Mouse (Mus musculus): ENCODE data around the gene Gpr143. TPM values are rescaled to one million over a fixed set of nuclear protein-coding genes. Genes with fewer than 3 reads are reported as not detected.

The Gpr143 gene
- polyA plus RNA-seq (2012; rRNA removed) = 0.29 and 0.45 TPM in 2 replicates
- polyA plus RNA-seq (2014; fragmentation: Nextera tagmentation; extraction: Ambion mirVana) = 0.39 and 0.53 TPM in 2 replicates

DNA sequence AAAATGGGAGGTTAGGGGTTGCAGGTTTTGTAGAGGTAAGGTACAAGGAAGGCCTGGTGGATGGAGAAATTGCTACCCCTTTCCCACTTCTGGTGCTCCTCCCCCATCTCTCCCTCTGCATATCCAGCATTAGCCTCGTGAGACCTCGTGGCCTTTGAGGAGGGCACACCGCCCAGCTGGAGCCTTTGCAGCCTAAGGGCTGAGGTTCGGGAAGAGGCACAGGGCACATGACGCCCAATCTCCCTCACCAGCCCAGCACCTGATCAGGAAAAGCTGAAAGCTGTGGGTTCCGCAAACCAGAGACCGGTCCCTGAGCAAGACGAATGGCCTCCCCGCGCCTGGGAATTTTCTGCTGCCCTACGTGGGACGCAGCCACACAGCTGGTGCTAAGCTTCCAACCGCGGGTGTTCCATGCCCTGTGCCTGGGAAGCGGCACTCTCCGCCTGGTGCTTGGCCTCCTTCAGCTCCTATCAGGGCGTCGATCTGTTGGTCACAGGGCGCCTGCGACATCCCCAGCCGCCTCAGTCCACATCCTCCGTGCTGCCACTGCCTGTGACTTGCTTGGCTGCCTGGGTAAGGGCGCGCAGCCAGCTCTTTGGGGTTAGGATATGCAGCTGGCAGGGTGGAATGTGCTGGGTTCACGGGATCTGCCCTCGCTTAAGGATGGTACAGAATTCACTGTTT, at the start of gene Gpr143:
Gene Gpr143 (plus strand): TSS at position 202 of the 684 bp plus-strand sequence.
- ATAC-seq (ENCODE audit: low FRiP score, low read depth) = no peak
- TF ChIP-seq POLR2A (IDR thresholded peaks at IDR 0.05; ENCODE audit: borderline replicate concordance, extremely low read depth, insufficient read depth, insufficient read length) = no peak
- Histone ChIP-seq H3K9me3 (ENCODE audit: control insufficient read depth, low read length) (no peaks in the 10 kb centered on the region), H3K9ac (ENCODE audit: low read depth, low read length, severe bottlenecking) (0 out of 2 replicates have a peak within 1 kb of the TSS, but pooled peaks have one; percentile 36), H3K36me3 (ENCODE audit: control insufficient read depth, insufficient read depth, low read length) (no peaks in the 10 kb centered on the region), H3K27ac (replicated peaks; ENCODE audit: low read depth, low read length) (no peak within 1 kb of the TSS), H3K4me3 (replicated peaks; ENCODE audit: low read length) (peak within 1 kb of the TSS; percentile 18), H3K4me1 (ENCODE audit: control insufficient read depth, insufficient read depth, low read length) (no peaks in the 10 kb centered on the region), H3K27me3 (ENCODE audit: control insufficient read depth, insufficient read depth, low read length) (0 out of 2 replicates have a peak, but pooled peaks cover 8% of the 10 kb centered on the region), H3K4me2 (replicated peaks; ENCODE audit: low read depth, low read length, severe bottlenecking) (peak within 1 kb of the TSS; percentile 39)
- no peak for DNase-seq (ENCODE audit: low spot score)
- 13% methylated on average over 19 of the region's 26 CpGs for WGBS

DNA sequence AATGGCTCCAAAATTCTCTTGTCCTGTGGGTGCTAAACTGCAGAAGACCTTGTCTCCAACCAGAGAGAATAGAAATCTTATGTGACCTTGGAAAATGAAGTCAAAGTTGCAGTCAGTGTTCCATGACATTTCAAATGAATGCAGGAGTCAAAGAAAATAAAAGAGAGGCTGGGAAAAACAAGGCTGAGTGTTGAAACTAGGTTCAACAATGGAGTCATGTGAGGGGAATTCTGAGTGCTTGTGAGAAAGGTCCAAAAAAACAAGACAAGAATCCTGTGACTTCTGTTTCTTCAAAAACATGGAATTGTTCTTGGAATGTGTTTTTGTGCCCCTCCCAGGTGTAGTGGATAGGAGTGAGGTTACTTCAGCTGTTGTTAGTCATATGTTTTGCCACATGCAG, 46.4 kb upstream of the Gpr143 start:
- no peak overlapping the region for H3K4me3 ChIP-seq (replicated peaks; ENCODE audit: low read length)
- TF ChIP-seq POLR2A (IDR thresholded peaks at IDR 0.05; ENCODE audit: borderline replicate concordance, extremely low read depth, insufficient read depth, insufficient read length) = no peak
- H3K4me1 ChIP-seq (ENCODE audit: control insufficient read depth, insufficient read depth, low read length) = no peaks in the 10 kb centered on the region
- no peak overlapping the region for H3K4me2 ChIP-seq (replicated peaks; ENCODE audit: low read depth, low read length, severe bottlenecking)
- H3K36me3 ChIP-seq (ENCODE audit: control insufficient read depth, insufficient read depth, low read length) = no peaks in the 10 kb centered on the region
- DNase-seq (ENCODE audit: low spot score) (no peak), ATAC-seq (ENCODE audit: low FRiP score, low read depth) (no peak)
- no peaks in the 10 kb centered on the region for H3K9me3 ChIP-seq (ENCODE audit: control insufficient read depth, low read length)
- peaks cover 5% of the 10 kb centered on the region; the same call in 1 of the 2 replicates for H3K27me3 ChIP-seq (ENCODE audit: control insufficient read depth, insufficient read depth, low read length)
- no peak overlapping the region for H3K27ac ChIP-seq (replicated peaks; ENCODE audit: low read depth, low read length)
- H3K9ac ChIP-seq (ENCODE audit: low read depth, low read length, severe bottlenecking) = no peak overlapping the region

DNA sequence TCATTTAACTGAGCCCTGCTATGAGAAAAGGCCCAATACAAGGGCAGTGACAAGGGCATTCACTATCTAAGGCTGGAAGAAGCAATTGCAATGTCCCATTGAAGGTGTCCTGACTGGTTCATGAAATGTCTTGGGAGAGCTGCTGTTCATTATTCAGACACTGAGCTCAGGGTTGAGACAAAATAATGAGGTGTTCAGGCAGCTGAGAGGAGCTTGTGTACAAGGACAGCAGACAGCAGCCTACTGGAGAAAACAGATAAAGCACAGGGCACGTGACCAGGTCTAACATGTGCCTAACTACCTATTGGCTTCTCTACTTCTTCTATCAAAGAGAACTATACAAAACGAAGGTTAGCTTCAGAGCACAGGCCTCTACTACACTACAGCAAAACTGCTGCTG, 43.5 kb upstream of the Gpr143 start:
- no peak for TF ChIP-seq POLR2A (IDR thresholded peaks at IDR 0.05; ENCODE audit: borderline replicate concordance, extremely low read depth, insufficient read depth, insufficient read length)
- Histone ChIP-seq H3K9ac (ENCODE audit: low read depth, low read length, severe bottlenecking) (no peak overlapping the region), H3K36me3 (ENCODE audit: control insufficient read depth, insufficient read depth, low read length) (no peaks in the 10 kb centered on the region), H3K27ac (replicated peaks; ENCODE audit: low read depth, low read length) (no peak overlapping the region), H3K27me3 (ENCODE audit: control insufficient read depth, insufficient read depth, low read length) (no peaks in the 10 kb centered on the region), H3K9me3 (ENCODE audit: control insufficient read depth, low read length) (no peaks in the 10 kb centered on the region), H3K4me1 (ENCODE audit: control insufficient read depth, insufficient read depth, low read length) (no peaks in the 10 kb centered on the region), H3K4me3 (replicated peaks; ENCODE audit: low read length) (no peak overlapping the region), H3K4me2 (replicated peaks; ENCODE audit: low read depth, low read length, severe bottlenecking) (no peak overlapping the region)
- 69% methylated on average over 2 of the region's 2 CpGs for whole genome bisulfite sequencing
- no peak for ATAC-seq (ENCODE audit: low FRiP score, low read depth)
- DNase-seq (ENCODE audit: low spot score) = no peak

DNA sequence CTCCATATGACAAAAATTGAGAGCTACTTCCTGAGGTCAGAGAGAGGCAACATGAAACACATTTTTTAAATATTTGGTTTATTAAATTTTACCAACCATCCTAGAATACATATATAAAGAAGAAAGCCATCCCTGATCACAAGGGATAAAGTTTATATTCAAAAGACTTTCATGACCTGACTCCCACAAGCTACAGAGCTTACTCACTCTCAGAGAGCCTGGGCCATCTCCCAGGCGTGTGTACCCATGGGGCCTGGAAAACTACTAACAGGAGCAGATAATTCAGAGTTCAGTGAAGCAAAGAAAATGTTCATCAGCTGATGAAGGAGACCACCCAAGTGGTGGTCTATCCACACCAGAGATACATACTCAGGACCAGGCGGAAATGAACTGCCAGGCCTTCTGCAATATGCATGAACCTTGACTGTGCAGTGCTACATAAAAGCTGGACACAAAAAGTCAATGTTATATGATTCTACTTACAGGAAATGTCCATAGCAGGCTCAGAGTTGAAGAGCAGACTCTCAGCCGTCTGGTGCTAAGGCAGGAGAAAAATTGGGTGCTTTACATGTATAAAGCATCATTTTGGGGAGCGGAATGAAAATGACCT, 42.9 kb upstream of the Gpr143 start:
- Histone ChIP-seq H3K36me3 (ENCODE audit: control insufficient read depth, insufficient read depth, low read length) (no peaks in the 10 kb centered on the region), H3K4me2 (replicated peaks; ENCODE audit: low read depth, low read length, severe bottlenecking) (no peak overlapping the region), H3K9me3 (ENCODE audit: control insufficient read depth, low read length) (no peaks in the 10 kb centered on the region), H3K27ac (replicated peaks; ENCODE audit: low read depth, low read length) (no peak overlapping the region; the same call in 1 of the 2 replicates), H3K4me1 (ENCODE audit: control insufficient read depth, insufficient read depth, low read length) (no peaks in the 10 kb centered on the region), H3K27me3 (ENCODE audit: control insufficient read depth, insufficient read depth, low read length) (no peaks in the 10 kb centered on the region), H3K4me3 (replicated peaks; ENCODE audit: low read length) (no peak overlapping the region), H3K9ac (ENCODE audit: low read depth, low read length, severe bottlenecking) (no peak overlapping the region)
- no peak for ATAC-seq (ENCODE audit: low FRiP score, low read depth)
- DNase-seq (ENCODE audit: low spot score) = no peak
- 76% methylated on average over 4 of the region's 4 CpGs for WGBS
- no peak for TF ChIP-seq POLR2A (IDR thresholded peaks at IDR 0.05; ENCODE audit: borderline replicate concordance, extremely low read depth, insufficient read depth, insufficient read length)

DNA sequence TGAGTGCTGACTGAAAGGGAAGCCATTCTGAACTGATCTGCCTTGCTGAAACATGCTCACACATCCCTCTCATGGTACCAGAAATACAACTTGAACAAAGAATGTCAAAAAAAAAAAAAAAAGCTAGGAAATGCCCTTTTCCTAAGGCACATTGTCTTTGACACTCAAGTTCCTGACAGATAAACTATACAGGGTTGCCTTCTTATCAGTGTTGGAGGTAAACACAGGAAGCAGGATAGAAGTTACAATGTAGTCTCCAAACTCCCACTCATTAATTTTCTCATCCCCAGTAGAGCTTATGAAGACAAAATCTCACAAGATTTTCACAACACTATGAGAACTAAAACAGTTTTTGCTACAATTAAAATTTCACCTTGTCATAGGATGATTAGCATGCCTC, 38.1 kb upstream of the Gpr143 start:
- Histone ChIP-seq H3K4me3 (replicated peaks; ENCODE audit: low read length) (no peak overlapping the region), H3K27ac (replicated peaks; ENCODE audit: low read depth, low read length) (no peak overlapping the region), H3K4me1 (ENCODE audit: control insufficient read depth, insufficient read depth, low read length) (no peaks in the 10 kb centered on the region), H3K36me3 (ENCODE audit: control insufficient read depth, insufficient read depth, low read length) (no peaks in the 10 kb centered on the region), H3K9ac (ENCODE audit: low read depth, low read length, severe bottlenecking) (no peak overlapping the region), H3K27me3 (ENCODE audit: control insufficient read depth, insufficient read depth, low read length) (no peaks in the 10 kb centered on the region), H3K4me2 (replicated peaks; ENCODE audit: low read depth, low read length, severe bottlenecking) (no peak overlapping the region), H3K9me3 (ENCODE audit: control insufficient read depth, low read length) (no peaks in the 10 kb centered on the region)
- TF ChIP-seq POLR2A (IDR thresholded peaks at IDR 0.05; ENCODE audit: borderline replicate concordance, extremely low read depth, insufficient read depth, insufficient read length) = no peak
- ATAC-seq (ENCODE audit: low FRiP score, low read depth) (no peak), DNase-seq (ENCODE audit: low spot score) (no peak)
